Mouse (Mus musculus) left cerebral cortex, postnatal 14 days (tissue): ENCODE measurements around the gene Kirrel. TPM values are rescaled to one million over a fixed set of nuclear protein-coding genes. Genes with fewer than 3 reads are reported as not detected.

ENCODE experiments used
- DNase-seq, 2 experiments: peaks; one replicate each; pipeline ENCODE4 v3.0.0; 2021 to 2022; ENCODE audit warnings: low spot score in 2 of 2, mixed read lengths in 1 of 2
- intact Hi-C: fragments of 180-260 bp; cut with DNase I; formaldehyde crosslinking; loops from one replicate; pipeline ENCODE4 v1.15.1; 2025
- total RNA-seq, 2 experiments: library from RNA; stranded (reverse); gene quantifications; 2 replicates each; pipeline ENCODE4 v1.2.3; 2021

Kirrel gene
- total RNA-seq, 2 experiments from 2014 or later = 4.2 to 5.2 TPM

DNA sequence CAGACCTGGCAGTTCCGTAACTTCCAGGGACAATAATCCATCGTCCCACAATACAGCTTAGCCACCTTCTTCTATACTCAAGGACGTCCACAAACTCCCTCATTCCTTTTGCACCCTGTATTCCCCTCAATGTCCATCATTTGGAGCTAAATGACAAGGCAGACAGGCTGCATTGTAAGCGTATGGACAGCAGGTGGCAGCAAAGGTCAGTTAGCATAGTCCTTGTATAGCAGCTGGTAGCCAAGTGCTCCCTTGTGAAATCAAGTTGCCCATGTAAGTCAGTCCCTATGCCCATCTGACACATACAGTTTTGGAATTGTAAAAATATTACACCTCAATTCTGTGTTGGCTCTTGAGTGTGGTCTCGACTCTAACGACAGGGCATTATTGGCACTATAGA, 143.7 kb downstream of the Kirrel start:
- DNase-seq = peak; percentile 74 to 80
- intact Hi-C loops = loop anchor here (2.0 to 5.0 kb wide), 4 partner anchors 61 to 532 kb away; no protein-coding TSS in a partner anchor

Other genes starting within 250 kb of the Kirrel start
- 1 to 10 TPM in 1 of 2 experiments, under 1 TPM in 1; 0.90 to 1.4 TPM for gene Cd1d1, start 175.3 kb downstream of the Kirrel start, total RNA-seq
- 10 to 100 TPM; 31.0 to 34.3 TPM for gene Fcrls, start 89.0 kb upstream of the Kirrel start, total RNA-seq
- gene Cd5l, start 183.1 kb upstream of the Kirrel start, total RNA-seq = not detected
- gene Fcrl1, start 201.6 kb upstream of the Kirrel start, total RNA-seq = under 1 TPM in 1 of 2 experiments, not detected in 1; 0.68 TPM